Mouse (Mus musculus) heart, postnatal 4 days (tissue): ENCODE results near the gene 1700001K19Rik. TPM values are rescaled to one million over a fixed set of nuclear protein-coding genes. Genes with fewer than 3 reads are reported as not detected.
"Not testable (repeated sequence)": the region's sequence is repeated elsewhere in the genome, so short reads cannot be mapped to it uniquely, and the experiment has no call there.

Source experiments
- DNase-seq: peaks from one replicate; pipeline ENCODE4 v3.0.0; 2021
- total RNA-seq, 2 experiments: library from RNA; stranded (reverse); gene quantifications; 2 replicates each; pipeline ENCODE4 v1.2.3; 2021

Gene 1700001K19Rik
- not detected for total RNA-seq

DNA sequence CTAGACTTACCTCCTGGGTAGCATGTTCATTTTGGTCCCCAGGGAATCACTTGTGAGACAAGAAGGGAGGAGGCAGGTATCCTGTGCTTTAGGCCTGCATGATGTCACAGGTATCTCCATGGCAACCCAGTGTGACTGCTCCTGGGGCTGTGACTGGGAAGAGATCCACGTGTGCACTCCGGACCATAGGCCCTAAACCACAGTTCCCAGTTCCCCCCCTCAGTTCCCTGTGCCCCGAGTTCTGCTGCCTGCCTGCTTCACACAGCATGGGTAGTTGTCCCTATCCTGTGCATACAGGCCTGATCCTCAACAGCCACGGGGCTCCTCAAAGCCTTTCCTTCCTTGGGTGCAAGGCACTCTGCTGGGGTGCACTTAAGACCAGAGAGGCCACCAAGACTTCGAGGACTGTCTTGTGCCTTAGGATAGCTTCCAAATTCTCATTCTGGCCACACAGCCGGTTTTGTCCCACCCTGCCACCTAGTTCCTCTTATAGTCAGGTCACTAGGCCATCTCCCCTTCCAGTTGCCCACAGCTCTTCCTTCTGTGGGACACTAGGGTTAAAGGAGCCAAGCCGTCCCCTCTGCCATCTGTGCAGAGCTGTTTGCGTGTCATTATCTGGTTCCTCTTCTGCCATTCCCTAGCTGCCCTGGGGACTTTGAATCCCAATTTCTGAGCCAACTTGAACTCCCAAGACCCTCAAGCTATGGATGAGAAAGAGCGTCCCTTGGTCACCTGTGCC lies at the start of gene 1700001K19Rik:
Gene 1700001K19Rik, minus strand, starts transcription at position 59 of the 739 bp plus-strand sequence.
- no peak for DNase-seq

DNA sequence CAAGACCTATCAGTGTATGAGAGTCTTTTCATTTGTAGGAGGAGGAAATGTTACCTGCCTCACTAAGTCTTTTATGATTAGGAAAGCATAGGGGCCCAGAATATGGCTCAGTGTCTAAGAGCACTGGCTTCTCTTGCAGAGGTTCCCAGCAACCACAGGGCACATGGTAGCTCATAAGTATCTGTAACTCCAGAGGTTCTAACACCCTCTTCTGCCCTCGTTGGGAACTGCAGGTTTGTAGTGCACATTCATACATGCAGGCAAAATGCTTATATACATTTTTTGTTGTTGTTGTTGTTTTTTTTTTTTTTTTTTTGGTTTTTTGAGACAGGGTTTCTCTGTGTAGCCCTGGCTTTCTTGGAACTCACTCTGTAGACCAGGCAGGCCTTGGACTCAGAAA lies 44.0 kb upstream of the 1700001K19Rik start:
- no peak for DNase-seq

DNA sequence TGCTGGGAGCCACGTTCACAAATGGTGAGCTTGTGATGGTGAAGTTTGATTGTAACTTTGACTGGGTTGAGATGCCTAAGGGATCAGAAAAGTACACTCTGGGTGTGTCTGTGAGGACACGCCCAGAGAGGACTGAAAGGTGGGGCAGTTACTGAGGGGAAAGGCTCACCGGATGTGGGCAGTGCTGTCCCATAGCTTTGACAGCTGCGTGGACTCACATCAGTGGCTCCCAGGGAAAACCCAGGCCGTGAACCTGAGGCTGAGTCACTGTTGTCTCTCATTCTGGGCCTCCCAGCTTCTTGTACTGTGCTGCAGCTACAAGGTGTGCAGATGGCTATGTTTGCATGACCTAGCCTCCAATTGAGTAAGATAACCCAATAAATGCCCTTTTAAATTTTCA lies 43.1 kb upstream of the 1700001K19Rik start:
- no peak for DNase-seq

DNA sequence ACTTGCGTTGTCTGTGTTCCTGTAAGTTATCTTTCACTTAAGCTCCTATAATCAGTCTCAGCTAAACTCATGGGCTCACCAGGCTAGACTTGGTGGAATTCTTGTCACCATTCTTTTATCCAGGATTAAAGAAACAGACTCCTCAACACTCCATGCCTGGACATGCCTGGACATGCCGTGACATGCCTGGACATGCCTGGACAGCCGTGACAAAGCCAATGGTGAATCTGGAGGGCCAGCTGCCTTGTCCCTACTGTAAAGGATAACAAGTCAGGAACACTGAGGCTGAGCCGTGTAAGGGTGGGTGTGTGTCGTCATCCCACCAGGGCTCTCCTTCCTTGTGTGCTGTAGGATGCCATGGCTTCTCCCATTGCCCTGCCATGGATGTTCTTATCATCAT lies 42.6 kb upstream of the 1700001K19Rik start:
- DNase-seq = no peak

DNA sequence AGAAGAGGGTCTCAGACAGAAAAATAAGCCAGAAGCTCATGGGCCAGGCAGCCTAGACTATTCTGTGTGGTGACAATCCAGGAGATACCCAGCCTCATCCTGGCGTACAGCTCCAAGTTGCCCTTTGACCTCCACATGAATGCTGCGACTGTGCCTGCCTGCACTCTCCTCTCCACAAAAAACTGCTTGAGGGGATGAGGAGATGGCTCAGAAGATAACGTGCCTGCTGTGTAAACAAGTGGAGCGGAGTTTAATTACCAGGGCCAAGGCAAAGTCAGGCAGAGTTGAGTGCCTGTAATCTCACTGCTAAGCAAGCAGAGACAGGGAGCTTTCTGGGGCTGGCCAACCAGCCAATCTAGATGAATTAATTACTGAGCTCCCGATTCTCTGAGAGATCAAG lies 33.6 kb upstream of the 1700001K19Rik start:
- DNase-seq = no peak

DNA sequence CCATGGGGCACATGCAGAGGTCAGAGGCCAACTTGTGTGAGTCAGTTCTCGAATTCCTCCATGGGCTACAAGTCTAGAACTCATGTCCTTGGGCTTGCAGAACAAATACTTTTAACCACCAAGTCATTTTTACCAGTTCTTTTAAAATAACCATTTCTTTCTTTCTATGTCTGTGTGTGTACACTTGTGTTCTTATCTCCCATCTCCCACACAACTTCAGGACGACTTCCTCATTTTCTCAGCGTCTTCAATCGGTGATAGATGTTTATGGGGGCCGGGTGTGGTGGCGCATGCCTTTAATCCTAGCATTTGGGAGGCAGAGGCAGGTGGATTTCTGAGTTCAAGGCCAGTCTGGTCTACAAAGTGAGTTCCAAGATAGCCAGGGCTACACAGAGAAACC lies 31.8 kb upstream of the 1700001K19Rik start:
- DNase-seq = no peak

DNA sequence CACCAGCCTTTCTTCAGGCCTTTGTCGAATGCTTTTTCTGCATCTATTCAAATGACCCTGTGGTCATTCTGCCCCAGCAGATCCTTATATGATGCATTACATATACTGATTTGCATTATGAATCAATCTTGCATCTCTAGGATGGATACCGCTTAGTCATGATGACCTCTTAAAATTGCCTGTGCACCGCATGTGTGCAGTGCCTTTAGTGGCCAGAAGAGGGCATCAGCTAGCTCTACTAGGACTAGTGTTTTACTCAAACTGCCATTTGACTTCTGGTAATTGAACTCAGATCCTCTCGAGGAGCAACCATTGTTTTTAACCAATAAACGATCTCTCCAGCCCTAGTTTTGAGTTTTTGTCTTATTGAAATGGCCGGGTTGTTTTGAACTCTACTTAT lies 31.4 kb upstream of the 1700001K19Rik start:
- no peak for DNase-seq

DNA sequence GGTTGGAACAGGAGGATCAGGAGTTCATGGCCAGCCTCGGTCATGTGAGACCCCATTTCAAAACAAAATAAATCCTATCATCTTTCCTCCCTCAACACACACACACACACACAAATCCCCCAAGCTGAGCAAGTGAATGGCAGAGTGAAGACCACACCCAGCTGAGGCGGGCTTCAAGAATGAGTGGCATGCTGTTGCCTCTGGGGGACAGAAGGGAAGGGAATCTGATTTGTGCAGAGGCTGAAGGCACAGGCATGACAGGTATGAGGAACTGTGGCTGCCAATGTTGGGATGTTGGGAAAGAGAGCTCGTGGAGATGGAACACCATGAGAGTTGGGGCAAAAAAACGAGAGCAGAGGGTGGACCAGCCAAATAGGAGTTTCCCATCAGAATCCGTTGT lies 28.9 kb upstream of the 1700001K19Rik start:
- DNase-seq = no peak

DNA sequence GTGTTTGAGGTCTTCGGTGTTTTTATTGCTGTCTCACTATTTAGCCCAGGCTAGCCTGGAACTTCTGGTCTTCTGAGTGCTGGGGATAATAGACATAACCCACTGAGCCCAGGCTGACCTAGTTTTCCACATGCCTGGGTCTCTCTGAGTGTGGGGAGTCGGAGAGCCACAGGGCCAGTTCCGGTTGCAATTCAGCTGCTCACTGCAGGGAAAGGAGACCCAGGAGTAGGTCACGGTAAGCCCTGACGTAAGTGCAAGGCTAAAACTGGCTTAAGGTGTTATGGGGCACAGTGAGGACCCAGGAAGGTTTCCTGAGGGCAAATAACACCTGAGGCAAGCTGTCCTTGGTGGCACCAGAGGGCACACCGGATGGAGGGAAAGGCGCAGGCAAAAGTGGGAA lies 25.0 kb upstream of the 1700001K19Rik start:
- no peak for DNase-seq

DNA sequence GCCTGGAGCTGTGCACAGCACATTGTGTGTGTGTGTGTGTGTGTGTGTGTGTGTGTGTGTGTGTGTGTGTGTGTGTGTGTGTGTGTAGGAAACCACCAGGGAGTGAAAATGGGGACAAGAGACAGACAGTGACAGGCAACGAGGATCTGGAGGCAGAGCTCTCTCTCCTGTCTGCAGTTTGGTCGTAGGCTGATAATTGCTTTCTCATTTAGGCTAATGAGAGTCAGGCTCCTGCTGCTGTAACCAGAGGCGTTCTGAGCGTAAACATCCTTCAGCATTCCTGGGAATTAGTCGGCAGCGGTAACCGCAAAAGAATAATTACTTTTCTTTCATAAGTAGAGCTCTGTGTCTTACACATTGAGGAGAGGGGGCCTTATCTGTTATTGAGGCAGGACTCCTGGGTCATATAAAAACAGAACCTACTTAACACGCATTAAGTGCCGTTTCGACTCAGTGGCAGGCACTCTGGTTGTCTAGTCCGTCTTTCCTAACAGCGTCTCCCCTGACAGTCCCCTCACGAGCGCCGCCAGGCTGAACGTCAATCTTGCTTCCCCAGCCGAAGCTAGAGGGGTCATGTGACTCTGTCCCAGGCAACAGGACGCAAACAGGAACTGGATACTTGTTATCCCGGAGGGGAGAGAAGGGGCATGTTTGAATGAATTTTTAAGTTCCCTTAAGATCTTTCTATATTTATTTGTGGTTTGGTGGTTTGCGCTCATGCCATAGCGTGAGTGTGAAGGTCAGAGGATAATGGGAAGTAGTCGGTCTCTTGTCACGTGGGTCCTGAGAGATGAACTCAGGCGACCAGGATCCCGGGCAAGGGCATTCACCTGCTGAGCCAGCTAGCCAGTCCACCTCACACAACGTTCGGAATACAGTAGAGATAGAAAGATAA lies 24.2 kb upstream of the 1700001K19Rik start:
- DNase-seq = peak; percentile 70

DNA sequence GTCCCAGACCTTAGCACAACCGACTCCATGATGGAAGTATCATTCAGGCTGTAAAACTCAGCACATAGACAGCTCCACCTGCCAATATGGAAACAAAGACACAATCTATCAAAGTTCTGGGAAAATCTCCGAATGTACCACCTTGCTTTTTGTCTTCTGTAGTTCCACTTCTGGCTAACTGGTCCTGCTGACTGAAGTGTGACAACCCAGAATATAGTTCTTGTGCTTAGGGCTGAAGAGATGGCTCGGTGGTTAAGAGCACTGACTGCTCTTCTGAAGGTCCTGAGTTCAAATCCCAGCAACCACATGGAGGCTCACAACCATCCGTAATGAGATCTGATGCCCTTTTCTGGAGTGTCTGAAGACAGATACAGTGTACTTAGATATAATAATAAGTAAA lies 23.0 kb upstream of the 1700001K19Rik start:
- DNase-seq = not testable (repeated sequence)

DNA sequence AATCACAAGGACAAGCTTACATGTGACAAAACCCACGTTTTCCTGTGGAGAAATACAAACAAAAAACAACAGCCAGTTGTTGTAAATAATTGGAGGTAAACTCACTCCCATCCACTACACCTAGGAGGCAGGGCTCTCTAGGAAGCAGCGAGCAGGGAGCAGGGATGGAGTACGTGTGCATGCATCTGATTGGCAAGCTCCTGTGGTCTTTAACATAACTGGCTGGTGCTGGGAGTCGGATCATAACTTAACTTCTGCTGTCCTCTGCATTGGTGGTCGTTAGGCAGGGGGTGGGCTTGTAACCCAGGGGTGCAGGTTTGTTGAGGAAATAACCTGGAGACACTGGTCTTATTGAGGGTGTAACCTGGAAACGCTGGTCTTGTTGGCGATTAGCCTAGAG lies 21.3 kb upstream of the 1700001K19Rik start:
- DNase-seq = no peak

DNA sequence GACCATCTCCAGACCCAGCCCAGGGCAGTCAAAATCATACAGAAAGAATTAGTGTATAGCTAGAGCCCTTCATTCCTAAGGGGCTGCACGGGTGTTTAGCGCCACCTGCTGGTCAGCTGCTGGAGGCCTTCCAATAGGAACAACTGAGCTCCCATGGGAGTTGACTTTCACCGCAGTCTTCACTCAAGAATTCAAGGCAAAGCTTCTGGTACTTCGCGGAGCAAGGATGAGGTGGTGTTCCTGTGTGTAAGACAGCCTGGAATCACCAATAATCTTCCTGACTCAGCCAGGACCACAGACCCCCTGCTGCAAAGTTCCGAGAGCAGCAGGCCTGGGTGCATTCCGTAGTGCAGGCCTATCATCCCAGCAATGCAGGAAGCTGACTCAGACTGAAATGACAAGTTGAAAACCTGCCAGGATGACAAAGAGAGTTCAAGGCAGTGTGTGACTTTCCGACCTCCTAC lies 20.6 kb upstream of the 1700001K19Rik start:
- DNase-seq = peak; percentile 95

DNA sequence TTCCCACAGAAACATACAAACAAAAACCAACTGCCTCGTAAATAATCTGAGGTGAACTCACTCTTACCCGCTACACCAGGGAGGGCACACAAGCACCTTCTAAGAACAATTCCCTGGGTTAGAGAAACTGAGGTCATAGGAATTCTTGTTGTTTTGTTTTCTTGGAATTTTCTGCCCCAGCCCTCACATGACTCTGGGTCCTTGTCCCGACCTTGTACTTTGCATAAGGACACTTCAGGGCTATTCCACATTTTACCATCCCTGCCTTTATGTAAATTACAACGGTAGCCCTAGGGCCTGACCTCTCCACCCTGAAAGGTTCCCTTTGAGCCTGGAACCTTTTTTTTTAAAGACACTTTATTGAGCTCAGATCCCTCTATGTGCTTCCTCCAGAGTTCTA lies 20.1 kb upstream of the 1700001K19Rik start, which contains the start of gene Hsp90aa1:
Gene Hsp90aa1, minus strand, starts transcription at position 173 of the 400 bp plus-strand sequence.
- no peak for DNase-seq

DNA sequence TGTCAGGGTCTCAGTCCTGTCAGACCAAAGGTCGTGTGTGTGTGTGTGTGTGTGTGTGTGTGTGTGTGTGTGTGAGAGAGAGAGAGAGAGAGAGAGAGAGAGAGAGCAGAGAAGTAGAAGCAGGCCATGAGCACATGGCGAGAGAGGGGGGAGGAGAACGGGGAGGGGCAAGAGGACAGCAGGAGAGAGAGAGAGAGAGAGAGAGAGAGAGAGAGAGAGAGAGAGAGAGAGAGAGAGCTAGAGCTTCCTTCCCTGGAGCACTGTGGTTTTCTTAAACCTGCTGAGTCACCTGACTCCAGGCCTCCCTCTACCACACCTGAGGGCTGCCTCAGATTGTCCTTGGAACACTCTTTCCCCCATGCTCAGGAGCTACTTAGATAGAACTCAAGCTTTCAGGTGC lies 18.9 kb upstream of the 1700001K19Rik start:
- not testable (repeated sequence) for DNase-seq

DNA sequence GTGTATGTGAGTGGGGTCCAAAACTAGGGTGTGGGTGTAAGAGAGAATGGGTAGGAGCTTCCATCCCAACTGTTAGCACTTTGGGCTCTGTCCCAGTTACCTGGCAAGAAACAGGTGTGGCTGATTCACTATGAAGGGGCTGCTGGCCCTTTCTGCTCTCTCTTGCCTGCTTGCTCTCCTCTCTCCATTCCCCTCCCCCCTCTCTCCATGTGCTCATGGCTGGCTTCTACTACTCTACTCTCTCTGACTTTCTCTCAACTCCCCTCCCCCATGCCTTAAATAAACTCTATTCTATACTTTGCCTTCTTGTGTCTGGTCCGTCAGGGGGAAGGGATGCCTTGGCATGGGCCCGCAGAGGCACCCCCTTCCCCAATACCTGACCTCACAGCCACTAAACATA lies 18.3 kb upstream of the 1700001K19Rik start:
- DNase-seq = no peak

DNA sequence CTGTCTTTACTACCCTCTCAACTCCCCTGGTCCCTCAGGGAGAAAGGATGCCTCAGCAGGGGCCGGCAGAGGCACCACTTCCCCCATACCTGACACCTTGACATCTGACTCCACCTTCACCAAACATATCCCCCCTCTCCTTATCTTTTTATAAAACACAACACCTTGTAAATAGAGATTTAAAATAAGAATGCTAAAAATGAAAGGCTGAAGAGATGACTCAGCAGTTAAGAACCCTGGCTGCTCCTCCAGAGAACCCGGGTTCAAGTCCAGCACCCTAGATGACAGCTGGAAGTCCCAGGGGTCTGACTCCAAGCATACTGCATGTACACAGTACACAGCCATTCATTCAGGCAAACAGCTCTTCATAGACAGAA lies 16.7 kb upstream of the 1700001K19Rik start:
- DNase-seq = no peak

DNA sequence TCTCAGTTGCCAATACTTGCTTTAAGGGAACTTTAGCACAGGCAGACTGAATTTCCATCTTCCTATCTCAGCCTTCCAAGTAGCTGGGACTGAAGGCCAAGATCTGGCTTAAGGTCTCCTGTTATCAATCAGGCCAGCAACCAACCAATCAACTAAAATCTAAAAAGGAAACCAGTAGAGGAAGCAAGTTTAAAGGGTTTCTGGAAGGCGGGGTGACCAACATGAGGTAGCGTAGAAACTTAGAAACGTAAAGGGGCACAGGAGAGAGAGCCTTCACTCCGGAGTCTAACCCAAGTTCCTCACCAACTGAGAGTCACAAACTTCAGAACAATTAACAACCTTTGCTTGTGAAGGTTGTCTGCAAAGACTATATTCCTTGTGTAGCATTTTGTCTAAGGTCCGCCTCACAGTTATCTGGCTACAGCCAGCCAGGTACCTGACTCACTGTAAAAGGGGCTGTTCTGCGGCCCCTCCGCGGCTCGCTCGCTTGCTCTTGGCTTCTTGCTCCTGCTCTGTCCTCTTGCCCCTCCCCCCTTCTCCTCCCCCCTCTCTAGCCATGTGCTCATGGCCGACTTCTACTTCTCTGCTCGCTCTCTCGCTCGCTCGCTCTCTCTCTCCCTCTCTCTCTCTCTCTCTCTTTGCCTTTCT lies 16.2 kb upstream of the 1700001K19Rik start:
- no peak for DNase-seq

DNA sequence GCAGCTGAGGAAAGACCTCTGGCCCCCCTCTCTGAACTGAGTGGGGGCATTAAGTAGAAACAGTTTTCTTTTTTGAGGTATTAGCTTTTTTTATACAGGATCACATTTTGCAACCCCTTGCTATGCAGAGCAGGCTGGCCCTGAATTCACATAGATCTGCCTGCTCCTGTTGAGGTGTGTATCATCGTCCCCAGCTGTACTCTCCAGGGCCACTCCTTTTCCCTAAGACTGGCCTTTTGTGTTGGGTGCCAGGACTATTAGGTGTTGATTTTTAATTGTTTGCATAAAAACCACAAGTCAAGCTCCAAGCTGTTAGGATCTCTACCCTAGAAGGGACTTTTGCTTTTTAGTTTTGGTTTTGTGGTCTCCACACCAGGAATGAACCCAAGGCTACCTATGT lies 15.7 kb upstream of the 1700001K19Rik start:
- DNase-seq = no peak

DNA sequence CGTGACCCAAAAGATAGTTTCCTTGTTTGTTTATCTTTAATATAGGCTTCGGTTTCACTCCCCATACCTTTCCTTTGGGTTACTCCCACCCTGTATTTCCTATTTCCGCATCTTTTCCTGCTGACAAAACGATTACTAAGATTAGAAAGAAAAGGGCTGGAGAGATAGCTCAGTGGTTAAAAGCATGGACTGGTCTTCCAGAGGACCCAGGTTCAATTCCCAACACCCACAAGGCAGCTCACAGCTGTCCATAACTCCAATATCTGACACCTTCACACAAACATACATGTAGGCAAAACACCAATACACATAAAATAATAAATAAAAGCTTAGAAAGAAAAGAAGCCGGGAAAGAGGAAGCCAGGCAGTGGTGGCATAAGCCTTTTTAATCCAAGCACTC lies 15.0 kb upstream of the 1700001K19Rik start:
- DNase-seq = no peak

DNA sequence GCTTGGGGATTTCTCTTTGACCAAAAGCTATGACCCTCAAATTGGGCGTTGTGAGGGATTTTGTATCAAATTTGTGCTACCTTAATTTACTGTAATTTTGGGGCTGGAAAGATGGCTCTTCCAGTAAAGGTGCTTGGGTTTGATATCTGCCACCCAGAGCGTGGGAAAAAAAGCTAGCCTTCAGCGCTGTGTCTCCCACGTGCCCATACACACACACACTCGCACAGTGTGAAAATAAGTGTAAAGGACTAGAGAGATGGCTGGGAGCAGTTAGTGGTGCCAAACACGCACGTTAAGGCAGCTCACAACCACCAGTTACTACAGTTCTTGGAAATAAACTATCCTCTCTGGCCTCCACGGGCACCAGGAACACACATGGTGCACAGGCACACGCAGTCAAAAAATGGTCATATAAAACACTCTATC lies 14.6 kb upstream of the 1700001K19Rik start:
- DNase-seq = no peak

DNA sequence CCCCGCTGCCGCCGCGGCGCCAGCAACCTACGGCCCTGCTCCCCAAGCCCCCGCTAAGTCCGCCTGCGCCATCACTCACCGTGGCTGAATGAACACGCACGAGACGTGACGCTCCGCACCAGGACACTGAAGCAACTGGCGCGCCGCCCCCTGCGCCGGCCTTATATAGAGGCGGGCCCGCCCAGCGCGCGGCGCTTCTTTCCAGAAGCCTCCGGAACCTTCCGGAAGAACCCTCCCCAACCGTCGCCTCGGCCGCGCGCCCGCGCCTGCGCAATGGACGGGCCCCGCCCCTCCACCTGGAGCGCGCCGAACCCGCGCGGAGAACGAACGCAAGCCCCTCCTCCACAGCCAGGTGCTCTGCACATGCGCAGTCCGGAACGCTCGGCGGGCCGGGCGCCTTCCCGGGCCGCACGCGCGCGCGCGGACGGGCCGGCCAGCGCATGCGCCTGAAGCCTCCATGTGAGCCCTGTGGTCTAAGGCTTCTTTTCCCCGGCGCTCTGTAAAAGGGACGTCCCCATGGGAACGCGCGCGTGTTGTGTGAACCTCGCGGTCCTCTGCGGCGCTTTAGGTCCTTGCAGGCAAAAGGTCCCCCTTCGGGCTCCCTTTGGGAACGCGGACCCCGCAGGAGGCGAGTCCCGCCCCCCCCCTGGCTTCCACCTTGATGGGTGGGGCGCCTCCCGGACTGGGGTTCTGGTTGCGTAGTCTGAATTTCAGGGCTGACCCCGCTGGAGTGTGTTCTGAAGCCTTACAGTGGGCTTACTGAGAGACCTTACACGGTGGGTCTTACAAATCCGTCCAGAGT lies 14.0 kb upstream of the 1700001K19Rik start:
- DNase-seq = peak; percentile 99
